Mouse (Mus musculus) layer of hippocampus, postnatal 36 days (tissue): ENCODE data around the gene AU021092. TPM values are rescaled to one million over a fixed set of nuclear protein-coding genes. Genes with fewer than 3 reads are reported as not detected.
A peak's percentile ranks its signal among the peaks of the same experiment; 100 is the strongest.
"Not testable (repeated sequence)": the region's sequence is repeated elsewhere in the genome, so short reads cannot be mapped to it uniquely, and the experiment has no call there.

Experiments used
- DNase-seq, 2 experiments: peaks; one replicate each; pipeline ENCODE4 v3.0.0; 2022
- total RNA-seq, 2 experiments: library from RNA; stranded (reverse); gene quantifications; 2 replicates each; pipeline ENCODE4 v1.2.3; 2021

The AU021092 gene
- 1 to 10 TPM; 4.5 to 4.7 TPM for total RNA-seq

GRCm38 (mm10) chr16:5222140-5222539 is at the start of gene AU021092:
Gene AU021092 (minus strand): TSS chr16:5222299.
- DNase-seq, result no peak

GRCm38 (mm10) chr16:5271411-5272035 is 49.4 kb upstream of the AU021092 start:
- no peak for DNase-seq

GRCm38 (mm10) chr16:5263926-5264325 is 41.8 kb upstream of the AU021092 start:
- DNase-seq, result no peak

GRCm38 (mm10) chr16:5263156-5263555 is 41.1 kb upstream of the AU021092 start:
- DNase-seq, result no peak

- DNase-seq, result peak; percentile 97 to 98
Observed at GRCm38 (mm10) chr16:5255779-5256496, 33.8 kb upstream of the AU021092 start, which contains the start of gene Eef2kmt. Gene Eef2kmt (minus strand): TSS chr16:5255983.

GRCm38 (mm10) chr16:5255081-5255740 is 33.1 kb upstream of the AU021092 start:
- no peak for DNase-seq

GRCm38 (mm10) chr16:5254346-5255025 is 32.4 kb upstream of the AU021092 start:
- DNase-seq, result peak; percentile 29 to 45

- DNase-seq, result no peak
Observed at GRCm38 (mm10) chr16:5252260-5252659, 30.2 kb upstream of the AU021092 start.

GRCm38 (mm10) chr16:5250891-5251290 is 28.8 kb upstream of the AU021092 start:
- DNase-seq, result no peak

GRCm38 (mm10) chr16:5244411-5244810 is 22.3 kb upstream of the AU021092 start:
- peak; percentile 32 to 33 for DNase-seq

GRCm38 (mm10) chr16:5242882-5243281 is 20.8 kb upstream of the AU021092 start:
- DNase-seq, result no peak

- DNase-seq, result no peak
Observed at GRCm38 (mm10) chr16:5242355-5242754, 20.3 kb upstream of the AU021092 start.

GRCm38 (mm10) chr16:5233418-5234313 is 11.6 kb upstream of the AU021092 start, which contains the start of gene Alg1:
Gene Alg1 (plus strand): TSS chr16:5233621.
- peak; percentile 92 for DNase-seq

GRCm38 (mm10) chr16:5232982-5233381 is 10.9 kb upstream of the AU021092 start:
- DNase-seq, result no peak

GRCm38 (mm10) chr16:5228103-5228502 is 6.0 kb upstream of the AU021092 start:
- DNase-seq, result not testable (repeated sequence)

GRCm38 (mm10) chr16:5227501-5227900 is 5.4 kb upstream of the AU021092 start:
- DNase-seq, result not testable (repeated sequence)

GRCm38 (mm10) chr16:5226534-5226933 is 4.4 kb upstream of the AU021092 start:
- not testable (repeated sequence) for DNase-seq

- DNase-seq, result no peak
Observed at GRCm38 (mm10) chr16:5221403-5221802, 696 bp downstream of the AU021092 start.

- DNase-seq, result no peak
Observed at GRCm38 (mm10) chr16:5217341-5218133, 4.6 kb downstream of the AU021092 start.

GRCm38 (mm10) chr16:5216686-5217085 is 5.4 kb downstream of the AU021092 start:
- DNase-seq, result no peak

GRCm38 (mm10) chr16:5214126-5214525 is 8.0 kb downstream of the AU021092 start:
- no peak for DNase-seq
